Mouse (Mus musculus): ENCODE data around the gene Lrpap1.

Lrpap1 gene

DNA sequence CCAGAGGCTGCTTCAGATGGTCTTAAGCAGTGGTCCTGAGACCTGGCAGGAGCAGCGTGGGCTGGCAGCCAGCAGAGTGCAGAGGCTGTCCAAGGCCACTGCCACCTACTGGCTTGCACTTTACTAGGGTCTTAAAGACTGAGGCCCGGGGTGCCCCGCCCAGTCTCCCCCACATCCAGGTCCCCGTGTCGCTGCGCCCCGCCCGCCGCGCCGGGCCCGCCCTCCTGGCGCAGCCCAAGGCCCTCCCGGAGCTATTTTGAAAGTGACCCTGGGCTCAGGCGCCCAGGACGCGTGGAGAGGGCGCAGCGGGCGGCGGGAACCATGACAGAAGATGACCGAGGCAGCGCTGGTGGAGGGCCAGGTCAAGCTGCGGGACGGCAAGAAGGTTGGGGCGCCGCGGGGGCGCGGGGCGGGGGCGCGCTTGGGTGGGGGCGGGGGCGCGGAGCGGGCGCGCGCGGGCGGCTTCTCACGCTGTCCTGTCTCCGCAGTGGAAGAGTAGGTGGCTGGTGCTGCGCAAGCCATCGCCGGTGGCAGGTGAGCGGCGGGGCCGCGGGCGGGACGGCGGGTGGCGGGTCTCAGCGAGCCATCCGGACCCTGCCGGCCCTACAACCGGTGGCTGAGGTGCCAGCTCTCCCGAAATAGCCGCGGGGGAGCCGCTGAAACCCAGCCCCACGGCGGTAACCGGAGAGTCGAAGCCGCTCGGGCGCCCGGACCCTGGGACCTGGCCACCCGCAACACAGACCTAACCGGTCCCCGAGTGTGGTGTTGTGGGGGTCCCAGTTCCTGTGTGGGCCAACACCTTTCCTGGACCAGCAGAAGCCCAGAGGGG lies 48.7 kb downstream of the Lrpap1 start, which contains the start of gene Dok7:
Gene Dok7, plus strand, starts transcription at position 163 of the 829 bp plus-strand sequence.
- DNase-seq (ENCODE audit: low spot score): peak; percentile 58

- no peak for DNase-seq (ENCODE audit: low spot score)
These were observed 50.5 kb downstream of the Lrpap1 start for GRCm38 (mm10) chr5:35055076-35055475.

DNA sequence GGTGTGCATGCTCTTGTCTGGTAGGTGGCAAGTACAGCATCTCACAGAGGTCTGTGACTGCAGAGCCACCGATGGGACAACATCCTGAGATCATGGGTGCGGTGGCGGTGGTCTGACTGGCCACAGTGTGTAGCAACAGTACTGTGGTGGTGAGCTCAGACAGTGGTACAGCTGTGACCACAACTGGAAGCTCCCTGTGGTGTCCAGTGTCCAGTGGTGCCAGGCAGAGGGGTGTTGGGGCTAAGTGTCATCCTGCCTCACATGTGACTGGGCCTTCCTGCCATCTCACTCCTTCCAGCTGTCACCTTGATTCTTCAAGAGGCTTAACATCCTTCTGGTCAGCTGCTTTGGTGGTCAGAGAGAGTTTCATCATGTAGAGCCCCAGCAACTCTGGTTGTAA lies 50.9 kb downstream of the Lrpap1 start:
- DNase-seq (ENCODE audit: low spot score): no peak

DNA sequence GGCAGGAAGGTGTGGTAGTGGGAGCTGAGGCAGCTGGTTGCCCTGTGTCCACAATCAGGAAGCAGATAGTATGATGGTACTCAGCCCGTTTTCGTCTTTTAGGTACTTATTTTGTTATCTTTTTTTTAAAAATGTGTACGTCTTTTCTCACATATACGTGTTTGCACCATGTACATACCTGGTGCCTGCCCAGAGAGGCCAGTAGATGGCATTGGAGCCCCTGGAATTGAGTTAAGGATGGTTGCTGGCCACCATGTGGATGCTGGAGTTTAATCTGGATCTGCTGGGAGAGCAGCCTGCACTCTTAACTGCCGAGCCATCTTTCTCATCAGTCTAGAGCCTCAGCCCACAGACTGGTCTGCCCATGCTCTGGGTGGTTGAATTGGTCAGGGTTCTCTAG lies 55.0 kb downstream of the Lrpap1 start:
- no peak for DNase-seq (ENCODE audit: low spot score)

GRCm38 (mm10) chr5:35043110-35043451 lies 62.5 kb downstream of the Lrpap1 start:
- peak; percentile 95 for DNase-seq (ENCODE audit: low spot score)

DNA sequence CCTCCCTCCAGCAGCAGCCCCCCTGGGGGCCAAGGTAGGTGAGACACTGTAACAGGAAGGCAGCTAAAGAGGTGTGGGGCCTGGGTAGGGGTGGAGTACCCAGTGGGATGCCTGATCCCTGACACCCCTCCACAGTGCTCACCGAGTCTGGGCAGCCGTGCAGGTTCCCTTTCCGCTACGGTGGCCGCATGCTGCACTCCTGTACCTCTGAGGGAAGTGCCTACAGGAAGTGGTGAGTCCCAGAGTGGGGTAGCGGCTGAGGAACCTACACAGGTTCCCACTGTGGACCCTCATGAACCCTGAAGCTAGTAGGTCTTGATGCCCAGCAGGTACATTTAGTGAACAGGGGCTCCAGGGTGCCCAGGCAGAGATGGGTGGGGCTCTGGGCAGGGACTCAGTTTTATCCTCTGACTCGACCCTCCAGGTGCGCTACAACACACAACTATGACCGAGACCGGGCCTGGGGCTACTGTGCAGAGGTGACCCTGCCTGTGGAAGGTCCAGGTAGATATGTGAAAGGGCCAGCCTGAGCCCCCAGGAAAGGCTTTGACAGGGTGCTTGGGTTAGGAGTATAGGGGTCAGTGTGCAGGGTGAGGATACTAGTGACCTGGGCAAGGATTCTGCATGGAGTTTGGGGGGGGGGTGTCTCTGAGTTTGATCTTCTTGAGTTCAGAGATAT lies 63.0 kb downstream of the Lrpap1 start:
- DNase-seq (ENCODE audit: low spot score): no peak

All from retina, embryonic 14.5 days (tissue).